Mouse (Mus musculus): Measurements from ENCODE around the gene Mras.

The Mras gene

DNA sequence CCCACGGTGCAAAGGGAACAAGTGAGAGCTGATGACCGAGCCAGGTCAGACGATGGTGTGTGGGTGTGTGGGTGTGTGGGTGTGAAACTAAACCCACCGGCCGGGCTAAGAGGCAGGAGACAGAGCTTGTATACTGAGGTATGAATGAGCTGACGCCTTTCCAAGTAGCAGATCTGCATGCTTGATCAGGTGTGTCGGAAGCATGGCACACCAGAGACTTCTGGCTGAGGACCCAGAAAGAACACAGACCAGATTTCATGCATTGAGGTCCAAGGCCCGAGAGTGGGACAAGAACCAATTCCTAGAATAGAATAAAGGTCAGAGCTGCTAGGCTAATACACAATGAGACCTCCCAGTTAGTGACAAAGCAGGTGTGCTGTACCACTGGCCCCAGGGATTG, 1.9 kb upstream of the Mras start:
- no peak for DNase-seq

DNA sequence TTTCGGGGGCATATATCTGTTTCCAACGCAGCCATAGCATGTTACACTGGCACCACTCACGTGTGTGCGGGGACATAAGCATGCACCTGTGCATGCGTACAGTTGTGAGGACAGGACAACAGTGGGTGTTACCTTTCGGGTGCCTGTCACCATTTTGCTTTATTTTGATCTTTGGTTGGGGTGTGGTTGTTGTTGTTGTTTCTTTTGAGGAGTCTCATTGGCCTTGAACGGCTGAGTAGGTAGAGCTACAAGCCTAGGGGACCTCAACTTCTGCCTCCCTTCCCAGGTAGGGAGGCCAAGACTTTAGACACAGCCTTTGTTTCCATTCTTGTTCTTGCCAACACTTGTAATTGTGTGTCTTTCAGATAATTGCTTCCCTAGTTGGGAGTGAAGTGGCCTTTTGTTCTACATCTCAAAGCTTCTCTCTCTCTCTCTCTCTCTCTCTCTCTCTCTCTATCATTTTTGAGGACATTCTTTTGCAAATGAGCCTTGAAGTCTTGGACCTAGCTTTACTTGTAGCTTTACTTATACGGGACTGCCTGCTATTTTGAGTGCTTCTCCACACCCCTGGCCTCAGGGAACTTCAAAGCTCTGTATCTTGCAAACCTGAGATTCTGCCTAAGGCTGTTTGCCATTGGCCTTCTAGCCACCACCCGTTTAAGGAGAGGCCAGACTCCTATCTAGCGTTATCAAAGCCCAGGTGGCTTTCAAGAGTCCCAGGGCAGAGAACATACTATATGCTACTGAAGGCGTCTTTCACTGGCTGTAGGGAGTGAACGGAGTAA, 792 bp upstream of the Mras start:
- DNase-seq: no peak

DNA sequence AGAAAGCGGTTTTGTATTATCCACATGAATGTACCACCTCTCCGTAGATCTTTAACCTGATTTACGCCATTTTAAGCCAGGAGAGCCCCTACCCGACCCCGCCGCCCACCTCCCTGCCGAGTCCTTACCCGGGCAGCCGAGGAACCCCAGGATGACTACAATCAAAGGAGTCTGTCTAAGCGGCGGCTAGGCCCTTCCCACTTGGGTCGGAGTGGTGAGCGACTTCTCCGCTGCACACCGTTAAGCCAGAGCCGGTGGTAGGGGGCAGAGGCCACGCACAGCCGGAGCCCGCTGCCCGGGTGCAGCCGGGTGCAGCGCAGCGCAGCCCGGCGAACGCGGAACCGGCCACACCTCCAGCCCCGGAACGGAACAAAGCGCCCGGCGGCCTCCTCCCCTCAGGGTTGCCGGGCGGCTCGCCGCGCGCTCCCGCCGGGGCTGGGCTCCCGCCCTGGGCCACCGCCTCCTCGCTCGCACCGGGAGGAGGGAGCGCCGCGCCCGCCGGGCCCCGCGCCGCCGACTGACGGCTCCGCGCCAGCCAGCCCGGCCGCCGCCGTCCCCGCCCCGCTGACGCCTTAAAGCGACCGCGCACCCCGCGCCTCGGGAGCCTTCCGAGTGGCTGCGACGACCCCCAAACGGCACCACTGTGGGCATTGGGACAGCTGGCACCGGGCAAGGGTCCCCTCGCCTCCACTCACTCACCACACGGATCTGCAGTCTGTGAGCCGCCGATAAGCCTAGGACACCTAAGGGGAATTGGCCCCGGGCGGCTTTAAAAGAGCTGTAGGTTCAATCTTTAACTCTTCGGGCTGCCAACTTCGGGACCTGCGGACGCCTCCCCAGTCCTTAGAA, 775 bp downstream of the Mras start:
- peak; percentile 79 to 84 for DNase-seq

DNA sequence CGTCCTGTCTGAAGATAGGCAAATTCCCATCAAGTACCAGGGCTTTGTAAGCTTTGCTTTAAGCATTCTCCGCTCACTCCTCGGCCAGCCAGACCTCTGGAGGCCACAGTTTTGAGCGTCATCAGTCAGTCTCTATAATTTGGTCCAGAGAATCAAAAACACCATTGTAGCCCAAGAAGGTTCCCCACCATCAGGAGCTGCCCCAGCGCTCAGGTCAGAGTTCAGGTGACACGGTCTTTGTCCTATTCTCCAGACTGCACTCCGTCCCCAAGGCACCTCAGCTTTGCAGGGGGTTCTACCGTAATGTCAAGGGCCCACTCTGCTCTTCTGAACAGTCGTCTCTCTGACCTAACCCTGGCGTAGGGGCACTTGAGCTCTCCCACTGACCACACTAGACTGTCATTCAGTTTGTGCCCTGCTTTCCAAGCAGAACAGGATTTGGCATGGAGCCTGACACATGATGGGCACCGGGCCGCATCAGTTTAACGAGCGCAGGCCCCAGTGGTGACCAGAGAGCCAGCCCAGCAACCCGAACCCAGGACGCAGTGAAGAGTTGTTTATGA, 1.5 kb downstream of the Mras start:
- peak; percentile 60 to 62 for DNase-seq

DNA sequence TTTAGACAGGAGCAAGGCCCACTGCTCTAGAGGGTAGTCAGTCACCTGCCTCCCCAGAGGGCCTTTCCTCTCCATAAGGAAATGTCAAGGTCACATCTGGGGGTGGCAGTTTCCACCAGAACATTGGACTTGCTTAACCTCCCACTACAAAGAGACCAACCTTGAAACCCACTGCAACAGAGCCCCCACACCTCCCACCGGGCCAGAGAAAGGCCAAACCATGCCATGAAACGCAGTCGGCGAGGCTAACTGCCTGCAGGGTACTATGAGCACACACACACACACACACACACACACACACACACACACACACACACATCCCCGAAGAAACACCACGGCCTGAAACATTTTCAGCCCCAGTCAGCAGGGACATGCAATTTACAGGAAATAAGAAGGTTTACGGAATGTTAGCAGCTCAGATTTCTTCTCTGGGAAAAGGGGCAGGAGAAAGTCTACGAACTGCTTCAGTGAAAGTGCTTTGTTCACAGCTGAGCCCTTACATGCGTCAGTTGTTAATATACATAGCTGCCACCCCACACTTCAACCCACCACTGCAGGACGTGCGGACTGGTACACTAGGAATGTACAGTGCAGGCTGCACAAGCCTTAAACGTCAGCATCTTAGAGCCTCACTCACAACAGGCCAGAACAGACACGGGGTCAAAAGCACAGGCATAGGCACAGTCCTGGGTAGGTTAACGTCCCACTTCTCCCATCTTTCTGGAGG, 2.1 kb downstream of the Mras start:
- DNase-seq: no peak

DNA sequence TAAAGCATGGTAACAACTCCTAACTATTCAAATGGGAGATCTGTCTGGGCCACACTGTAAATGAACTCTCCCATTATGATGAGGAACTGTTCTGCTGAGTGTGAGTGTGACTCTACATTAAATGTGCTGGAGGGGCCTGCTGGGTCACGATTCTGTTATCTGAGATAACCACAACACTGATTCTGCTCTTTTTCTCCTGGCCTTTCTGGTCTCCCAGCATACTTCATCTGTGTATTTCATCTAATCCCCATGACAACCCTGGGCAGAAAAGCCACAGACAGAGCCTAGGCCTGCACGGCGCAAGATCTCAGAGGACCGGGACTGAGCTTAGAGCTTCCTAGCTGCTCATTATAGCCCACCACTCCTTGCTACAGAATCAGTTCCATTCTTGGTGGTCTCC, 4.7 kb downstream of the Mras start:
- DNase-seq: no peak

DNA sequence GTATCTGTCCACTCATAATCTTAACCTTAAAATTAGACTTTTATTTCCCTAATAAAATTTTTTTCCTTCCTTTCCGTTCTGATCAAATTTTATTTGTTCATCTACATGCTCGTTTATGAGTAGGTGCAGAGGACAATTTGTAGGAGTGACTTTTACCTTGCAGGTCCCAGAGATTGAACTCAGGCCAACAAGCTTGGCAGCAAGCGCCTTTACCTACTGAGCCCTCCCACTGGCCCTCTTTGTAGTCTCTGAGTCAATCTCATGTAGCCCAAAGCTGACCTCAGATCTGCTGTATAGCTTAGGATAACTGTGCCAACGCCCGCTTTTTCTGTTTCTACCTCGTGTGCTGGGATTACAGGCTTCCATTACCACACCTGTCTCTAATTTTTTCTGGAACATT, 5.2 kb downstream of the Mras start:
- DNase-seq: peak; percentile 48 to 60

DNA sequence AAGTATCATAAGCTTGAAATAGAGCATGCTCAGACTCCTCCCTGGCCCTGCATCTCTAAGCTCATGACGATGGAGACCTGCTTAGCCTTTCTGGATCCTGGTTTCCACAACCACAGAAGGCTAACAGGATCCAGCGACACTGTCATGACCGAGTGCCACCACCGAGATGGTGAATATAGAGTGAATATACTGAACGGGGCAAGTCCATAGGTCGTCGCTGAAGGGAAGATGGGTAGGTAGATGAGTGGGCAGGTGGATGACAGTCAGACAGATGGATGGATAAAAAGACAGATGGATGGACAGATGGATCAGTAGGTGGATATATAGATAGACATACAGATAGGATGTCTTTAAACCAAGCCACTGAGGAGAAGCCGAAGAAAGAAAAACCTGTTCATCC, 5.8 kb downstream of the Mras start:
- DNase-seq: no peak

DNA sequence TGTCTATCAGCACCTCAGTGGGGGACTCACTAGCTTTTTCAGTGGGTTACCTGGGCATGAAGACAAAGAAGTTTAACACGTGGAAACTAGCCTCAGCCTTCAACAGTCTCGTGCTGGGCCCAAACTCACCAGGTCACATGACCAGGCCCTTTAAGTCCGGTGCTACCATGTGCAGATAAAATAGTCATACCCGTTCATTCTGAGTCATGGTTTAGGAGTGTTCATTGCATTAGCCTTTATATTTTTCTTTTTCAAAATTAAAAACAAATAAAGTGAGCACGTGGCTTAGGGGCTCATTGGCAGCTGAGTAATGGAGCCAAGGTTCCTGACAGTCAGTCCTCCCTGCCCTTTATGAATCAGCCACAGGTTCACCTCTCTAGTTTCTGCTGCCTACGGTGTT, 6.4 kb downstream of the Mras start:
- DNase-seq: no peak

DNA sequence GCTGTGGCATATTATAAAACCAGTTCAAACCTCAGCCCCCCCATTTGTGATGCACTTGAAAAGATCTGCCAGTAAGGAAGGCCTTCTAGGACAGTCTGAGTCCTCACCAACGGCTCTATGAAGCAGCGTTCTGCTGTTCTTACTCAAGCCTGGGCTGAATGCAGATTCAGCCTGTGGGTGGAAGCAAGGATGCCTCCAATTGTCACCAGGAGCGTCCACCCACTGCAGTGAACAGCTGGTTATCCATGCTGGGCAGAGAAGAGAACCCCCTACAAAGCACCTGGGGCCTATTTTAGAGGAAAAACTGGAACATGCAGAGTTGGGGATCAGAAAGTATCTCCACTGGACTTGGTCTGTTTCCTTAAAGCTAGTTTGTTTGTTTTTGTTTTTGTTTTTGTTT, 7.3 kb downstream of the Mras start:
- no peak for DNase-seq

DNA sequence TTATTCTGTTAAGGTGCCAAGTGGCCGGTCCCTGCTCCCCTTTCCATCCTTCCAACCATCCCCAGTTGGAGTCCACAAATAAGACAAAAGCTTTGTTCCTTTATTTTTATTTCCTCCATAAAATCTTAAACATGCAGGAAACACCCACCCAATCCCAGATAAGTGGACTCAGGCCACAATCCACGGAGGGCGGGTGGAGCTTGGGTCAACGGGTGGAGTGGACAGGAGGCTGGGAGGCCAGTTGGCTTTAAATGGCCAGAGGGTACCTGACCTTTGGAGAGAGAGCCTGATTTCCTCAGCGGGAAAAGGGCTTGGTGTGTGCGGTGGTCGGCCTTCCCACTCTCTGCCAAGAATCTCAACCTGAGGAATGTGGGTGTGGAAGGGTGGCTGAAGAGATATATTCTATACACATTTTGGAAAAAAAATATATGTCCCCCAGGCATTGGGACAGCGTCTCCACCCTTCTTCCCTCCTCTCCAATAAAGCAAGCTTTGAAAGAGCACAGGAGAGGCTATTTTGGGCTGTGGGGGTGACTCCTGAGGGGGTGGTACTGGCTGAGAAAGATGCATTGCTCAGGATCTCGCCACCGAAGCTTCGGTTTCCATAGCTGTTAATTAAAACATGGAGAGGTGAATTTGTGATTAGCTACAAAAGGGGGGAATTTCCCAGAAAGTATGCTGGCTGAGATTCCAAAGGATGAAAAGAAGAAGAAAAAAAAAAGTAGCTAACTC, 8.4 kb downstream of the Mras start:
- no peak for DNase-seq

DNA sequence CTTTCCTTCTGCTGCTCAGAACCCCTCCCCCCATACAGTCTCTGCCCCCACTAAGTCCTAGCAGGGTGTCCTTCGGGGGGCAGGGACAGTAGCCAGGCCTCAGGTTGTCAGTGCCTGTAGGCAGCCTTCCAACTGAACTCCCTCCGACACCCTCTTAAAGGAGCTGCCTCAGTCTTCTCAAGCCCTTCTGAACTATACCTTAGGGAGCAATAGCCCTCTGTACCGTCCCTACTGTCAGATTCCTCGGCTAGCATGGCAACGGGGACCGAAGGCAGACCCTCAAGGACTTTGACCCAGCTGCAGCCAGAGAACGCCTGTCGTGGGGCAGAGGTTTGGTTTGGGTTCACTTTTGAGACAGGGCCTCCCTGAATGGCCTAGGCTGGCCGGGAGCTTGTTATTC, 11.9 kb downstream of the Mras start:
- DNase-seq: no peak

DNA sequence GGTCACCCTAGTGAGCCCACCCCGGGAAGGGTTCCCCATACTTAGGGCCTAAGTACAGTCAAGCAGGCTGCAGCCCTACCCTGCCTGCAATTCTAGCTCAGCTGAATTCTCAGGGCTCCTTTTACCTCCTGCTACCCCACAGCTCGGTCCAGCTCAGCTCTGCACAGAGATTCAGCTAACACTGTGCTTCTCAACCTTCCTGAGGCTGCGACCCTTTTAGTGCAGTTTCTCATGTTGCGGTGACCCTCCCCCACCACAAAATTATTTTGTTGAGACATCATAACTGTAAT, 12.7 kb downstream of the Mras start:
- DNase-seq: no peak

DNA sequence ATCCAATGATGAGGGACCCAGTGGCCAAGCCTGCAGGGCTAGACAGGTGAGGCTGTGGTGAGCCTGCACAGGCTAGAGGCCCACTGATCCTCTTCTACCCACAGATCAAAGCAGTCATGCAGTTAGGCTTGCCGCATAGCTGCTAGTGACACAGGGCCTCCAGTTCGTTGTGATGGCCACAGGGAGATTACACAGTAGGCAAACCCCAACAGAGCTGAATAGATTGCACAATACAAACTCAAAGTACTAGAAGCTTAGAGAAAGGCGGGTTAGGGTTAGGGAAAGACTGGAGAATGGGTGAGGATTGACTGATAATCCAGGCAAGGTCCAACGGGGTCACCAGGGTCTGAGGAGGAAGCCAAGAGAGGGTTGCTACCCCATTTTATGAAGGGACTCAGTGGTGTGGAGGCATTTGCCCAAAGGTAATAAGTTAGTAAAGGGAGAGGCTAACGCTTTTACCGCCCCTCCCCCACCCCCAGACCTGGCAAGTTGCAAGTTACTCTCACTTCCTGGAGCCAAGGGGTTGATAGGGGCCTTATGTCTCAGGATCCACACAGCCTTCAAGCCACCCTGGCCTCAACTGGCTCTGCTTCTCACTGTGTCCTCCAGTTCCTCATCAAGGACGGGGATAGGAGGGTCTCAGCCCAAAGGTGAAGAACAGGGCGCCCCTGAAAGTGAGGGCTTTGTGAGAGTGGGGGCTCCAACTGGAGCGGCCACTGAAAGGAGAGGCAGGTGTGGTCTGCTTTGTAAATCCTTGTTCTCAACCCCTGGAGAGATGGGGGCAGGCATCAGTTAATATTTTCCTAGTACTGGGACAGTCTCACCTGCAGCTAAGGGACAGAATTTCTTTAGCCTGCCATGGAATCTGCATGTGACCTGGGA, 13.2 kb downstream of the Mras start:
- no peak for DNase-seq

DNA sequence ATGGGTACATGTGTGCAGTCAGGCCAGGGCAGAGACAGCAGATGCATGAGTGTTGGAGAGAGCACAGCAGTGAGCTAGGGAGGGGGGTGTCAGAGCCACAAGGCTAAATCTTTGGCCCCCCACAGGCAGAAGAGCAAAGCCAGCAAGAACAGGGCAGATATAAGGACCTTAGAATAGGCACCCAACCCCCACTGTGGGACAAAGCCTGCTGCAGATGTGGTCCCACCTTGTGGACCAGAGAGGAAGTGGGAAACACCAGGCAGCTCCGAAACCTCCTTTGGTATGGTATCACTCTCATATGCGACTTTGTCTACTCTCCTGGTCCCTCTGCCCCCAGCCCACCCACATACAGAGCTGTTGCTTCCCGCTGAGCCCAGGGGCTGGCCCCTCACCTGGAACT, 15.3 kb downstream of the Mras start:
- DNase-seq: no peak

DNA sequence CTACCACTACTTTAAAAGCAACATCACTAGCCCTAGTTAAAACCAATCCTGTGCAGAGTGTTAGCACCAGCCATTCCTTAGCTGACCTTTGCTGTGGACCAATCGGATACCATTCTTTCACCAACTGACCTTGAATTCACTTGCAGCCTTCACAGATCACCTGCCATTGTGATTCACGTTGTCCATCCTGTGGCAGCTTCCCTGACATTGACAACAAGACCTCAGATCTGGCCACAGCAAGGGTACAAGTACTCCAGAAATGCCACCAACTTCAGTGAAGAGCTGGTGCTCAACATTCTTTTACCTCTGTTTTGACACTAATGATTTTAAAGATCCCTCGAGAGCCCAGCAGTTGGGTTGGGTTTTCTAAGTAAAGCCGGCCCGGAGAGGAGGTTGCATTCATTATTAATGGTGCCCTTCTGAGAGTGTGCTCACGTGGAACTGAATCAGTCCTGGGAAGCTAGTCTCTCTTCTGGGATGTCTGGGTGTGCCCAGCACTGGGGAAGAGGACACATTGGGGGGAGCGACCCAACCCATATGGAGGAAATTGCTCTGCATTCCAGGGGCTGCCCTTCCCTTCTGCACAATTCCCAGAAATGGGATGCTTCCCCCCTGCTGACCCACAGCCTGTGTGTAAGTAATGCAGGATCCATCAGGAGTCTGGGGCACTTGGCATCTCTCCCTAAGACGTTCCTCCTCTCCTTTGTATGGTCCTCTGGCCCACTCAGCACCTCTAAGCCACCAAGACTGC, 17.1 kb downstream of the Mras start:
- no peak for DNase-seq

DNA sequence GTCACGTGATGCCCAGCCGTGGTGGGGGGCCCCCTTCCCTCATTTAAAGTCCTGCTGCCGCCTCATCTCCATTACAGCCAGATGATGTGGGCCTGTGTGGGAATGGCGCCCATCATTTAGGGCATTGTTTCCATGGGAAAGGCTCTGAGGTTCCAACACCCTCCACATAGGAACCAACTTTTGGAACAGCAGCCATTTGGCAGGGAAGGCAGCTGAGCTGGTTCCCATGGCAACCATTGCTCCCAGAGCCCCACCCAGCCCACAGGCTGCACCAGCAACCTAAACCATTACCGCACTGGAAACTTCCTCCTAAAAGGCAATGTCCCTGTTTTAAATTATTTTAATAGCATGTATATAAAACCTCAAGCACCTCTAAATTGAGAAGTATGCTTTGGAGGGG, 18.8 kb downstream of the Mras start:
- DNase-seq: no peak

DNA sequence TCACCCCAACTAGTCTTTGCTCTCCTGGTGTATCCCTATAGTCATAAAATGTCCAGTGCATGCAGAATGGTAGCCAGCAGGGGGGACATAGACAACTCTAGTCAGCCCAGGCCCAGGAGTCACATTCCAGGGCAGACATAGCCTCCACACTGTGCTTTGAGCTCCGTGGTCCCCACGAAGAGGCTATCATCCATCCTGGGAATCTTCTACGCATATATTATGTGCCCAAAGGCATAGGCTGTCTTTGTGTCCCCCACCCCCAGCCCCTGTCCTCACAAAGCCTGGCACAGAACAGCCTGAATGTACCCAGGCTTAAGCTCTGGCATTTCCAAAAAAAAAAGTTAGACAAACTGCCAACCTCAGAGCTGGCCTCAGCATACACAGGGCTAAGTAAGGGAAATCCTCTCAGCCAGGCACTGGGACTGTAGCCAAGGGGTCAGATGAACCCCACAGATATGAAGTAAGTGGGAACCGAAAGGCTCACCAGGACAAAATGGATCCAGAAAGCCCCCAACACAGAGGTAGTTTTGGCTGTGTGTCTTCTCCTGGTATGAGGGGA, 19.8 kb downstream of the Mras start:
- no peak for DNase-seq

DNA sequence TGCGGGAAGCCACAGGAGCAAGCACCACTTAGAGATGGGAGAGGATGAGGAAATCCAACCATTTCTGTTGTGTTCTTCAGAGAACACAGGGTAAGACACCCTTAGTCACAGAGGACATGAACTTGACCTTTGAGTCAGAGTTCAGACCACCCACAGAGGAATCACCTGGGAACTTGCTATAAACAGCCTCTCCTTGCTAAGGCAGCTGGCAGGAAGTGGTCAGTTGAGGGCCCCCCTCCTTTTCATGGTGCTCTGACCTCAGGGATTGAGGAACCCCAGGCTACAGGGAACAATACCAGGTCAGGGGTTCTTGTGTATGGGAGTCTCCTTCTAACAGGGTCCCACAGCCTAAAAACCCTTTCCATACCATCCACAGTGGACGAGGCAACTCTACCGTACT, 20.4 kb downstream of the Mras start:
- DNase-seq: no peak

DNA sequence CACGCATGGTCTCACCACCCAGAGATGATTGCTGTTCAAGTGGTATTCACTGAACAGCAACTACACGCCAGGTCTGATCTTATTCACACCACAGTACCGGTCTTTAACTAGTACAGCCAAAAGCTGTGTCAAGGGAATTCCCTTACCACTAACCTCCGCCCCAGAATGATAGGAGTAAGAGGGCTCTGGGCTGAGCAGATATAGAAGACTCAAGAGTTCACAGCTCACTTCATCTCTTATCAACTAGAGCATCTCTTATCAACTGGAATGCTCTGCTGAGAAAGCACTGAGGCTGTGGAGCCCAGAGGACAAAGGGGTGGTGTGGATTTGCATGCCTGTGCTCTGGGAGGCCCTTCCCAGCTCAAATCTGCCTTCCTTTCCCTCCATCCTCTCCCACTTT, 25.4 kb downstream of the Mras start:
- no peak for DNase-seq

DNA sequence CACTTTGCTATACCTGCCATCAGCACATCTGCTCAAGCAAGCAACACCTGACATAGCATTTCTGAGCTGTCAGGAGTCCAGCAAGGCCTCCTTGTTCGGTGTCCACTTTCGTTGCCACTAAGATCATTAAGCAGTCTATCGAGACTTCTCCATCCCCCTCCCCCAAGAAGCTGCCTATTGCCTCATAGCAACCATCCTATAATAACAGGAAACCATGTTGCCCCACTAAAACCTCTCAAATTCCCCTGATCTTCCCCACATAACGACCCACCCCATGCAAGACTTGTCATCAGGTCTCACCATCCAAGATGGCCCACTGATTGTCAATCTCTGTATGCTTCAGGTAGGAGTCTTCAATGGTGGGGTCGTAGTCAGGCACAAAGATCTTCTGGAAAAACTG, 26.1 kb downstream of the Mras start:
- DNase-seq: no peak
